Mouse (Mus musculus): Measurements from ENCODE around the gene Amy2a5.
"Not testable (repeated sequence)": the region's sequence is repeated elsewhere in the genome, so short reads cannot be mapped to it uniquely, and the experiment has no call there.

Amy2a5 gene

GRCm38 (mm10) chr3:113258737-113259136 lies at the start of gene Amy2a5:
TSS of gene Amy2a5 (minus strand) at chr3:113258837.
- DNase-seq (ENCODE audit: low read depth) = not testable (repeated sequence)

- not testable (repeated sequence) for DNase-seq (ENCODE audit: low read depth)
These were observed 32.7 kb upstream of the Amy2a5 start, which contains the start of gene Amy2a4 for GRCm38 (mm10) chr3:113291349-113291748. TSS of gene Amy2a4 (minus strand) at chr3:113291449.

- DNase-seq (ENCODE audit: low read depth) = not testable (repeated sequence)
These were observed 21.6 kb upstream of the Amy2a5 start for GRCm38 (mm10) chr3:113280285-113280684.

- not testable (repeated sequence) for DNase-seq (ENCODE audit: low read depth)
These were observed 20.9 kb upstream of the Amy2a5 start for GRCm38 (mm10) chr3:113279586-113279985.

GRCm38 (mm10) chr3:113227115-113227514 lies 31.5 kb downstream of the Amy2a5 start:
- DNase-seq (ENCODE audit: low read depth) = no peak

Data from c-Kit-positive CD71-negative TER-119-negative erythroid progenitor cells, embryonic 14.5 days (primary cell).